Mouse (Mus musculus): Measurements from ENCODE around the gene Zdhhc18.

Gene Zdhhc18

GRCm38 (mm10) chr4:133629191-133629590 lies 20.8 kb downstream of the Zdhhc18 start:
- DNase-seq = no peak

GRCm38 (mm10) chr4:133628517-133628916 lies 21.4 kb downstream of the Zdhhc18 start:
- no peak for DNase-seq

DNA sequence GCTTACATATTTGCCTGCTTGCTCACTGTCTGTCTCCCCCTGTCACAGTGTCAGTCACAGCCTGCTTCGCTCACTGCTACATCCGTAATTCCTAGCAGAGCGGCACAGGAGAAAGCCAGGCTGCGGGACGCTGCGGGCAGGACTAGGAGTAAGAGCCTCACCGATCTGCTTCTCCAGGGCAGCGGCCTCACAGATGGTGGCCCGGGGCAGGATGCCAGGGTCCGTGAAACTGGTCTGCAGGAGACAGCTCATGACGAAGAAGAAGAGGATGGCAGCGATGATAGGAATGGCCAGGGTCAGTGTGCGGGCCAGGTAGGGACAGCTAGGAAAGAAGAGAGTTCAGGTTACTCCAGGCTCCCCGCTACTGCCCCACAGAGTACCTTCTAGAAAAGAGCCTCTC lies 22.9 kb downstream of the Zdhhc18 start:
- no peak for DNase-seq

GRCm38 (mm10) chr4:133626621-133627020 lies 23.3 kb downstream of the Zdhhc18 start:
- no peak for DNase-seq

DNA sequence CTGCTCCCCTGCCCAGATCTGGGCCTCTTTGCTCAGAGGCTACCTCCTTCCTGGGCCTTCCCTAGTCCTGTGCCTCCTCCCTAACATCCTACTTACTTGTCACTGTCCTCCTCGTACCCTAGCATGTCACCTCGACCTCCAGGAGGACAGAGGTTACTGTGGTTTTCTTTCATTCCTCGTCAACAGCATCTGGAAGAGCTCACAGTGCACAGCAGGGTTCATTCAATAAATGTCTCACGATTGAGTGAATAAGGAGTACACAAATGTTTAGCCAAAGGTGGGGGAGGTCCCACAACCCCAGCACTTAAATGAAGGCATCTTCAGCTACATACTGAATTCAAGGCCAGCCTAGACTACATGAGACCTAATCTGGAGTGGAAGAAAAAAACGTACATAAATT lies 23.7 kb downstream of the Zdhhc18 start:
- DNase-seq = no peak

- DNase-seq = peak; percentile 81
These were observed 24.3 kb downstream of the Zdhhc18 start for GRCm38 (mm10) chr4:133625621-133626071.

DNA sequence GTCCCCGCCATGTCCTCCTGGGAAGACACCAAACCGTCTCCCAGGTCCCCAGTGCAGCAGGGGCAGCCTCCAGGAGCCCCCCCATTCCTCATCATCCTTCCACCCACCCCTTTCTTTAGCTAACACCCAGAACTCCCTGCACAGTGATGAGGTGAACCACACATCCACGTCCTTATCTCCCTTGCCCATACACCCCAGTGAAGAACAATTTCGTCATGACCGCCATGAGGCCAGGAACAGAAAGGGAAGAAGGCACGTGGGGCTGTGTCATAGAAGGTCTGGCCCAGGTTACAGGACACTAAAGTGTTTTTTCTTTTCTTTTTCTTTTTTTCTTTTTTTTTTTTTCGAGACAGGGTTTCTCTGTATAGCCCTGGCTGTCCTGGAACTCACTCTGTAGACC lies 25.1 kb downstream of the Zdhhc18 start:
- DNase-seq = no peak

- DNase-seq = peak; percentile 58
These were observed 27.7 kb downstream of the Zdhhc18 start for GRCm38 (mm10) chr4:133622161-133622695.

GRCm38 (mm10) chr4:133620668-133621067 lies 29.3 kb downstream of the Zdhhc18 start:
- peak; percentile 46 for DNase-seq

DNA sequence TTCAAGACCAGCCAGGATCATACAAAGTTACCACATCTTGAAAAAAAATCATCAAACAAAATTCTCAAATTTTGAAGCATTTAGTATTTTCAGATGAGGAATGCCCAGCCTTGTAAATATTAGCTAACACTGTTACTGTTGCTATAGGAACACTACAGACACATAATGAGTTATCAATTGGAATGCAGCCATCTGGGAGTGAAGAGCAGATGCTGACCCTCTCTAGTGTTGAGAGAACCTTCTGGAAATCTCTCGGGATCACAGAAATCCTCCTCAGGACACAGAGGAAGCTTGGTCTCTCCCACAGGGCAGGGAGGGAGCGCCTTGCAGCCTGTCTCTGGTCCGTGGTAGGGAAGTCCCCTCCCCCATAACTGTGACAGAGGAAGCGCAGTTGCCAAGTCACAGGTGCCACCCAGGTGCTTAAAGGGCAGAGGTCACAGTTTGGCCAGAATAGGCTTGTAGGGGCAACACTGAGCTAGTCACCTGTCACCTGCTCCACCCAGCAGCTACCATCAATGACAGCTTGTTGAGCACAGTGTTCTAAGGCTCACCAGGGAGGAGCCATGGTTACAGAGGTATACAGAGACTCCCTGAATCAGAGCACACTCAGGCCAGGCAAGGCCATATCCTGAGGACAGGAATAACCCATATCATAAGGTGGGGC lies 30.3 kb downstream of the Zdhhc18 start:
- DNase-seq = no peak

- DNase-seq = no peak
These were observed 32.0 kb downstream of the Zdhhc18 start for GRCm38 (mm10) chr4:133617936-133618335.

DNA sequence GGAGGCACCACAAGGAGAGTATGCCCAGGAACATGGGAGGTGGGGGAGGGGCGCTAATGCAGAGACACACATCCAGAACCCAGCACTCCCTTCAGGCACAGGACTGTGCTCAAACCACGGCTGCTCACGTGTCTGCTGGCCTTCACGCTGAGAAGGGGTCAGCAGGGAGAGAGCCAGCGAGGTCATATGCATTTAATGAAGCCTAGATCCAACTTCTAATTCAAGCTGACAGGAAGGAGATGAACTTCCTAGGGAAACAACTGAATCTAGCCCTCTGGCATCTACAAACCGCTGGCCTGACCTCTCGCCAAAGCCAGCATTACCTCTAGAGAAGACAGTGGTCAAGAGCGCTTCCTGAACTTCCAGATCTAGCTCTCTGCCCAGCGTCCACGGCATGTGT lies 34.5 kb downstream of the Zdhhc18 start:
- DNase-seq = no peak

DNA sequence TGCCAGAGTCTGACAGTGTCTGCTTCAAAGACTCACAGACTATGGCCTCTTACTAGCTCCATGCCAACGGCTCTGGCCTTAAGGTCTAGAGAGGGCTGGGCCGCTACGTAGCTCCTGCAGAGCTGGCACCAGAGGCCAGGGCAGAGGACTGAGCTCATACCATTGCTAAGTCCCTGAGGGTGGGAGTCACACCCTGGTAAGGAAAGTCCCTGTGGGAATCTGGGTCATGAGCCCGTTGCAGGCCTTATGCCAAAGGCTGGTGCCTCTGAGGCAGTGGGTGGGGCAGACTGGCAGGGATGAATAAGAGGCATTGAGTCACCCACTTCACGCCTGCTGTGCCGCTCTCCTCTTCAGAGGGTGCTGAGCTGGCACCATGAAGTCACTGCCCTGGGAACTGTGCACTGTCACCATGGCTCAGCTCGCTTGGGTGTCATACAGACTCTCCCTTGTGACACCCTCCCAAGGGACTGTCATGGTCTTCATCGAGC lies 35.6 kb downstream of the Zdhhc18 start:
- no peak for DNase-seq

GRCm38 (mm10) chr4:133613867-133614266 lies 36.1 kb downstream of the Zdhhc18 start:
- no peak for DNase-seq

- DNase-seq = no peak
These were observed 36.9 kb downstream of the Zdhhc18 start for GRCm38 (mm10) chr4:133613026-133613425.

- no peak for DNase-seq
These were observed 37.5 kb downstream of the Zdhhc18 start for GRCm38 (mm10) chr4:133612416-133612815.

GRCm38 (mm10) chr4:133611815-133612214 lies 38.1 kb downstream of the Zdhhc18 start:
- no peak for DNase-seq

DNA sequence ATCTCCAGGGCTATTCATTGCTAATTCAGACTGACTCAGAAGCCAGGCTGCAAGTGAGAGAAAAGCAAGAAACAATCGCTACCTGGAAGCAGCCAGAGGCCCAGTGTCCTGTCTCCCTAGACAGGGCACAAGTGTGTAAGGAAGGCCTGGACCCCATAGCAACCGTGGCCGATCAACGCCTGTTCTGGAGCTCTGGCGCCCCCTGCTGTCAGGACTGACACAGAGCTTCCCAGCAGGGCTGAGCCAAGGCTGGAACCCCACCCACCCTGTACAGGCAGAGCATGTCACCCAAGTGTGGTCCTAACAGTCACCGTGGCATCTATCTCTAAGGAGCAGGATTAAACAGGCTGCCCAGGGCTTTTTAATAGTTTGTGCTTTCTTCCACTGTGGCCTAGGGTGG lies 40.2 kb downstream of the Zdhhc18 start:
- DNase-seq = peak; percentile 81

GRCm38 (mm10) chr4:133607284-133607683 lies 42.7 kb downstream of the Zdhhc18 start:
- DNase-seq = no peak

GRCm38 (mm10) chr4:133605330-133605729 lies 44.6 kb downstream of the Zdhhc18 start:
- no peak for DNase-seq

DNA sequence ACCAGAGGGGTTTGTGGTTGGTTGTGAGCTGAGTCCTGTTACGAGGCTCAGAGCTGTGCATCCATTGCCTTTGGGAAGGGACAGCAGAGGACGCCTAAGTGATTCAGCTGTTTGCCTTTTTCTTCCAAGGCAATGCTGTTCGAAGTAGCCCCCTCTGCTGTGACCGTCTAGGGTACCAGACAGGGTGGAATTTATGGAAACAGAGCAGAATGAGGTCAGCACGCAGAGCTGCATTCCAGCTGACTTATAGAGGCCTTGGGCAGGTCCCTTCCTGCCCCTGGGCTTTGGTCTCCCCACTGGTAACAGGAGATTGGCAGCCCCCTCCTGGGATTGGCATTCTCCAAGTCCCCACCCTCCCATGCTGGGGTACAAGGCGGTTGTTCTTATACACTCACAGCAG lies 45.1 kb downstream of the Zdhhc18 start:
- no peak for DNase-seq

- DNase-seq = no peak
These were observed 45.8 kb downstream of the Zdhhc18 start for GRCm38 (mm10) chr4:133604175-133604574.

DNA sequence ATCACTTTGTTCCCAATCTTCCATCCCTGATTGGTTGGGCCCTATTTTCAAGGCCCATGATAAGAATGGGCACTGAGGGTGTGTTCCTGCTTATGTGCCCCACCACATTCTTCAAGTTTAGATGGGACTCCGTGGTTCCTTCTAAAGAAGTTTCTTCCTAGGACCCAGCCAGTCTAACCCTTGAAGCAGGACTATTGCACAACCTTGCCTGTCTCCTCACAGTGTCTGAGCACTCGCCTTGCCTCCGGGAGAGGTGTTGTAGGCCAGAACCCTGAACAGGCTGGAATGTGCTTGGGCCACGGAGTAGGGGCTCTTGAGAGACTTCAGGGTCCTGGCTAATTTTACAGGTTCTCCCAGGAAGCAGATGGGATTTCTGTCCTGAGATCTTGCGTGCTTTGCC lies 46.9 kb downstream of the Zdhhc18 start:
- DNase-seq = no peak

- DNase-seq = peak; percentile 63
These were observed 48.2 kb downstream of the Zdhhc18 start, which contains the start of gene Sfn for GRCm38 (mm10) chr4:133601721-133602218. Gene Sfn, minus strand, starts transcription at chr4:133602168.

DNA sequence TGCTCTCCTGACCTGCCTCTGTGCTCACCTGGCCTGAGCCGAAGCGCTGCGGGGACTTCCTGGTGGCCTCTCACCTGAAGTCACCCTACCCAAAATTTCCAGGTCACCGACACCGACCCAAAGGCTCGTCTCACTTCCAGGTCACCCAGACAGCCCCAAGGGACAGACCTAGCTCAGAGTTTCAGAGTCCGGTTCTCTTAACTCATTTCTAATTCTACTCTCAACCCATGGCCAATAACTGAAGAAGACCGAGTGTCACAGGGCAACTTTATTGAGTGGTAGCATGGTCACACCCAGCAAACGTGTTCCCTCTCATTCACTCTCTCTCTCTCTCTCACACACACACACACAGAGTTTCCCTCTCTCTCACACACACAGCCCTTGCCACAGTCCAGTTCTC lies 49.6 kb downstream of the Zdhhc18 start:
- no peak for DNase-seq
